Mouse (Mus musculus): Measurements from ENCODE around the gene Saysd1.
"Not testable (repeated sequence)": the region's sequence is repeated elsewhere in the genome, so short reads cannot be mapped to it uniquely, and the experiment has no call there.

Gene Saysd1

GRCm38 (mm10) chr14:20047814-20048480, 90.4 kb downstream of the Saysd1 start:
- in situ Hi-C loops (cut with MboI, MseI), result no loop called here

DNA sequence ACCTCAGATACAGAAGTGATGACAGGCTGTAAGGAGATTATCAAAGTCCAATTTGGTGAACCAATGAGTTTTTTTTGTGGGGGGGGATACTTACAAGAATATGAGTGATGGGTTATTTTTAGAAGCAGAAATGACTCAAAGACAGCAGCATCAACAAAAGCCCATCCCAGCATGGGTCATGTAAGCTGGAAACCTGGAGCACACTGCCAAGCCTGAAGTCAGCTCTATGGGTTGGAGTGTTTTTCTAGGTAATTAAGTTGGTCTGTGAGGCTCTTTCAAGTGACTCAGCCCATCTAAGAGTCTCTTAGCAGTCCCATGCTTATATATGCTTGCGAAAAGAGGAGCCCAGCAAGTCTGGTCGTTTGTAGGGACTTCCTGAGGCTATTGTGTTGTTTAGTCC, 91.0 kb downstream of the Saysd1 start:
- in situ Hi-C loops (cut with MboI, MseI), result no loop called here

DNA sequence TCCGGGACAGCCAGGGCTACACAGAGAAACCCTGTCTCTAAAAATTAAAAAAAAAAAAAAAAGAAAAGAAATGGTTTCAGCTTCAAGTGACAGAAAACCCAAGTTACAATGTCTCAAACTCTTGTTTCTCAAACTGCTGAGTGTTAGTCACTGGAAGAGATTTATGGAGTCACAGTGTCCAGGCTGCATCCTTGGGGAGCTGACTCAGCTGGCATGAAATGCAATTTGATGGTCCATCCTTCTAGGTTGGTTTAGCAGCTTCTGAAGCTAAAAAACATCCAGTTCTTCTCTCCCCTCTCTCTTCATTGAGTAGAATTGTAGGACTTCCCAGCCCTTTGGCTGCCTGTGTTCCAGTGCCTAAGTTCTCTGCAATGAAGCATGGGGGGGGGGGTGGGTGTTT, 94.3 kb downstream of the Saysd1 start:
- in situ Hi-C loops (cut with MboI, MseI), result no loop called here

DNA sequence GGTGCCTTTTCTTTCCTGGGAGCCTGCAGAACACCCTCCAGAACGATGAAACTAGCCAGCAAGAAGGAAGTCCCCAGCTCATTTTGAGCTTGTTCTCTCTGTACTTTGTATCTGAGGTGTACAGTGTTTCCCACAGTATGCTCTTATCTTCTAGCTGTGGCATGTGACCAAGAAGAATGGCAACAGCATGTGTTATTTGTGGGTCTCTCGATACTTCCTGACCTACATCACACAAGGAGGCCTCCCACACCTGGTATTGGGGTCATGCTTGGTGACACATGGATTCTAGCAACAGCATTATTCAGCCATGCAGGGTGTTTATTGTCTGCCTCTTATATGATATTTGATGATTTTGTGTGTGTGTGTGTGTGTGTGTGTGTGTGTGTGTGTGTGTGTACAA, 96.5 kb downstream of the Saysd1 start:
- in situ Hi-C loops (cut with MboI, MseI), result no loop called here

- in situ Hi-C loops (cut with MboI, MseI), result no loop called here
Measured at GRCm38 (mm10) chr14:20040976-20041375, 97.4 kb downstream of the Saysd1 start.

- in situ Hi-C loops (cut with MboI, MseI), result no loop called here
Measured at GRCm38 (mm10) chr14:20039795-20040194, 98.5 kb downstream of the Saysd1 start.

- in situ Hi-C loops (cut with MboI, MseI), result no loop called here
Measured at GRCm38 (mm10) chr14:20032738-20033116, 105.6 kb downstream of the Saysd1 start.

- in situ Hi-C loops (cut with MboI, MseI), result no loop called here
Measured at GRCm38 (mm10) chr14:20032016-20032737, 106.2 kb downstream of the Saysd1 start.

- in situ Hi-C loops (cut with MboI, MseI), result no loop called here
Measured at GRCm38 (mm10) chr14:20029606-20030005, 108.7 kb downstream of the Saysd1 start.

GRCm38 (mm10) chr14:20027475-20027874, 110.9 kb downstream of the Saysd1 start:
- in situ Hi-C loops (cut with MboI, MseI), result not testable (repeated sequence)
